Mouse (Mus musculus): ENCODE results near the gene Ddhd1.

DNA sequence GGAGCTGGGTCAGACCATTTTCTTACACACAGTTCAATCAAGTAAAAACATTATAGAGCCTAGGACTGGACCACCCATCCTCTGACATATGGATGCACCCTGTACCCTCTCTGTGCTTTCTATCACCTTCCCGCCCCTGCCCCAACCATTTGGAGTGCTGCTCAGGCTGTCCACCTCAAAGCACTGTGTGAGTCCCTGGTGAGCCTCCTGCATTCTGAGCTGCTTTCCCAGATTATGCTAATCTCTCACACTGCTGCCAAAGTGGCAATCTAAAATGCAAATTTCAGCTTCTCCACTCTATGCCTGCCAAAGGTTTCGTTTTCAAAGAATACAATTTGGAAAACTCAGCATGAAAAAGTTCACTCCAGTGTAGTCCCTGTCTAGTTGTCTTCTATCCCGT, 14.5 kb downstream of the Ddhd1 start:
- no peak for TF ChIP-seq POLR2A (IDR thresholded peaks at IDR 0.05; ENCODE audit: borderline replicate concordance, low read depth, low read length)
- TF ChIP-seq CTCF (IDR thresholded peaks at IDR 0.05; ENCODE audit: low read depth, low read length), result no peak

All from bone marrow macrophage, adult 2 months (primary cell).